Mouse (Mus musculus): ENCODE measurements at regions not wholly inside any gene's neighbourhood (a gene's known extent, or its start where the extent isn't known, plus 50 kb on each side); places are given as distances from the start of the nearest gene placed in this dataset.

GRCm38 (mm10) chr9:100266528-100267387 is 219.8 kb downstream of the Il20rb start:
- no peak for DNase-seq (ENCODE audit: low spot score)

- DNase-seq (ENCODE audit: low spot score) = no peak
Measured at GRCm38 (mm10) chr9:100252409-100252808, 234.2 kb downstream of the Il20rb start.
